Mouse (Mus musculus) kidney, postnatal 0 days (tissue): ENCODE data around the gene Unc5b. TPM values are rescaled to one million over a fixed set of nuclear protein-coding genes. Genes with fewer than 3 reads are reported as not detected.

Experiments
- ATAC-seq: fragments of 200-750 bp; cut with Nextera tagmentation; replicated peaks from 2 replicates; pipeline ENCODE4 v1.8.0; 2017; ENCODE audit warnings: low read depth, moderate number of reproducible peaks, moderate TSS enrichment, moderate library complexity; ENCODE audit not compliant: low FRiP score
- DNase-seq: peaks from one replicate; pipeline ENCODE4 v3.0.0-alpha.2; 2016; ENCODE audit warnings: low spot score
- H3K27ac ChIP-seq: fragments of 300-500 bp; sonication (generic); 2 replicates; pipeline ENCODE4 v1.5.1; 2014; ENCODE audit warnings: mild to moderate bottlenecking
- H3K27me3 ChIP-seq: fragments of 300-500 bp; sonication (generic); 2 replicates; pipeline ENCODE4 v1.6.1; 2014; ENCODE audit warnings: low read length, mixed read lengths; ENCODE audit not compliant: insufficient read depth
- H3K36me3 ChIP-seq: fragments of 300-500 bp; sonication (generic); 2 replicates; pipeline ENCODE4 v1.6.1; 2014; ENCODE audit warnings: low read length, mixed read lengths; ENCODE audit not compliant: insufficient read depth
- H3K4me1 ChIP-seq: fragments of 300-500 bp; sonication (generic); replicated peaks from 2 replicates; pipeline ENCODE4 v1.6.1; 2014; ENCODE audit warnings: antibody characterized with exemption, low read length, mixed read lengths; ENCODE audit not compliant: insufficient read depth
- H3K4me2 ChIP-seq: fragments of 300-500 bp; sonication (generic); 2 replicates; pipeline ENCODE4 v1.6.1; 2014; ENCODE audit warnings: mild to moderate bottlenecking, low read length, moderate library complexity, mixed read lengths
- H3K4me3 ChIP-seq: fragments of 300-500 bp; sonication (generic); replicated peaks from 2 replicates; pipeline ENCODE4 v1.5.1; 2014; ENCODE audit warnings: low read depth, low read length
- H3K9ac ChIP-seq: fragments of 300-500 bp; sonication (generic); 2 replicates; pipeline ENCODE4 v1.6.1; 2014; ENCODE audit warnings: low read depth, low read length
- H3K9me3 ChIP-seq: fragments of 300-500 bp; sonication (generic); replicated peaks from 2 replicates; pipeline ENCODE4 v1.6.1; 2016; ENCODE audit warnings: low read length, inconsistent platforms, mixed read lengths
- CTCF ChIP-seq: IDR thresholded peaks from 2 replicates; pipeline ENCODE4 v1.5.1; 2016; ENCODE audit warnings: antibody characterized with exemption, low read depth, mild to moderate bottlenecking, moderate library complexity
- whole genome bisulfite sequencing: fragments of 180-500 bp; shearing (Covaris S2); extraction: QIAGEN DNeasy Blood & Tissue Kit; methylation state at CpG from one replicate; pipeline ENCODE4 v1.1.7; 2014; 5-methylcytosine and 5-hydroxymethylcytosine counted together
- polyA plus RNA-seq: library from polyadenylated mRNA; unstranded; fragments of >200 nt; fragmentation: Nextera tagmentation; extraction: Ambion mirVana; gene quantifications from 2 replicates; pipeline ENCODE4 v1.2.1, GENCODE M21; 2015

The Unc5b gene
- polyA plus RNA-seq, 1 experiment from 2014 or later, result 7.8 TPM

GRCm38 (mm10) chr10:60801898-60802412 is 29.4 kb downstream of the Unc5b start:
- Histone ChIP-seq H3K27me3 (no peaks in the 10 kb centered on the region), H3K4me2 (no peak overlapping the region), H3K9ac (no peak overlapping the region), H3K27ac (no peak overlapping the region), H3K4me3 (no peak overlapping the region), H3K9me3 (no peaks in the 10 kb centered on the region), H3K4me1 (peaks cover 62% of the 10 kb centered on the region), H3K36me3 (no peaks in the 10 kb centered on the region)
- WGBS, result 52% methylated on average over 12 of the region's 12 CpGs
- DNase-seq, result no peak
- no peak for TF ChIP-seq CTCF
- ATAC-seq, result no peak

- DNase-seq (no peak), ATAC-seq (no peak)
- Histone ChIP-seq H3K27me3 (no peaks in the 10 kb centered on the region), H3K27ac (no peak overlapping the region; the same call in 1 of the 2 replicates), H3K36me3 (no peaks in the 10 kb centered on the region), H3K4me3 (no peak overlapping the region), H3K4me1 (peaks cover 61% of the 10 kb centered on the region), H3K4me2 (0 out of 2 replicates have a peak overlapping the region, but pooled peaks have one; percentile 2), H3K9ac (0 out of 2 replicates have a peak overlapping the region, but pooled peaks have one; percentile 18), H3K9me3 (no peaks in the 10 kb centered on the region)
- 40% methylated on average over 11 of the region's 11 CpGs for WGBS
- TF ChIP-seq CTCF, result no peak
These were observed 30.0 kb downstream of the Unc5b start for GRCm38 (mm10) chr10:60801168-60801897.

- 0 out of 2 replicates have a peak, but pooled peaks have one; percentile 8 for ATAC-seq
- H3K4me1 ChIP-seq, result peaks cover 53% of the 10 kb centered on the region
- 10% methylated on average over 19 of the region's 19 CpGs for WGBS
- H3K4me3 ChIP-seq, result no peak overlapping the region
- peak overlapping the region; percentile 54 for H3K27ac ChIP-seq
- H3K9me3 ChIP-seq, result no peaks in the 10 kb centered on the region
- DNase-seq, result peak; percentile 60
- no peaks in the 10 kb centered on the region for H3K27me3 ChIP-seq
- no peaks in the 10 kb centered on the region for H3K36me3 ChIP-seq
- no peak overlapping the region for H3K9ac ChIP-seq
- peak overlapping the region; percentile 2; the same call in 1 of the 2 replicates for H3K4me2 ChIP-seq
- no peak for TF ChIP-seq CTCF
These were observed 30.9 kb downstream of the Unc5b start for GRCm38 (mm10) chr10:60800295-60801167.

DNA sequence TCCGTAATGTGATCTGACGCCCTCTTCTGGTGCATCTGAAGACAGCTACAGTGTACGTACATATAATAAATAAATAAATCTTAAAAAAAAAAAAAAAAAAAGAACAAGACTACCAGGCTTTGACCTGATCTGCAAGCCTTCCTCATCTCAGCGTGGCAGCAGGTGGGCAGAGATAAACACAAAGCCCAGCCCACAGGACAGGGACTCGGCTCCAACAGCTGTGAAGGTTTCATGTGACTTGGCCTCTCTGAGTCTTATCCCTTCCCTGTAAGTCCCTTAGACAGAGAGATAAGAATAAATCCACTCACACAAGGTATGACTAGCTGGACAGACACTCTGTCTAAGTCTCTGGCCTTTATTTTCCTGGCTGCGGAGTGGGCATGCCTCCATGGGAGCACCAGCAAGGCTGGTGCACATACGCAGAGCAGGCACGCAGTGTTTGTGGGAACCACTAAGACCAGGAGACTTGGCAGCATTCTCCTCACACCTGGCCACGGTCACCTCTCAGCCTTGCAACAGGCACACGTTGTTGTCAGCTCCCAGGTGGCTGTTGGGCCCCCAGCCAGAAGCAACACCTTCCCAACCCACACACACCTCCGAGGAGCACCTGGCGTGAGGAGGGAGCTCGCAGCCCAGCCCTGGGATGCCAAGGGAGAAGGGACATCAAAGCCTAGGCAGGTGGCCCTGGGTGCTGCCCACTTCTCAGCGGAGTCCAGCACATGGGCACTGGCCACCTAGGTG is 33.5 kb downstream of the Unc5b start:
- no peaks in the 10 kb centered on the region for H3K27me3 ChIP-seq
- no peak for ATAC-seq
- no peak overlapping the region for H3K27ac ChIP-seq
- H3K36me3 ChIP-seq, result no peaks in the 10 kb centered on the region
- no peak for DNase-seq
- H3K9me3 ChIP-seq, result no peaks in the 10 kb centered on the region
- no peak overlapping the region for H3K4me3 ChIP-seq
- peaks cover 57% of the 10 kb centered on the region for H3K4me1 ChIP-seq
- TF ChIP-seq CTCF, result 0 out of 2 replicates have a peak, but pooled peaks have one; percentile 5
- WGBS, result 76% methylated on average over 14 of the region's 14 CpGs
- H3K4me2 ChIP-seq, result no peak overlapping the region
- H3K9ac ChIP-seq, result no peak overlapping the region

GRCm38 (mm10) chr10:60796474-60796873 is 34.9 kb downstream of the Unc5b start:
- TF ChIP-seq CTCF, result no peak
- Histone ChIP-seq H3K36me3 (no peaks in the 10 kb centered on the region), H3K27me3 (no peaks in the 10 kb centered on the region), H3K27ac (peak overlapping the region; percentile 36; the same call in 1 of the 2 replicates), H3K4me3 (no peak overlapping the region), H3K9ac (no peak overlapping the region), H3K4me1 (peaks cover 51% of the 10 kb centered on the region), H3K4me2 (no peak overlapping the region), H3K9me3 (no peaks in the 10 kb centered on the region)
- ATAC-seq, result no peak
- no peak for DNase-seq
- 66% methylated on average over 7 of the region's 7 CpGs for WGBS
